Mouse (Mus musculus) erythroblast, embryonic 14.5 days (primary cell): ENCODE results near the gene Zfp963.

Experiments used
- GATA1 ChIP-seq: IDR thresholded peaks from 2 replicates; pipeline ENCODE4 v1.6.1; 2012; ENCODE audit warnings: low read length, inconsistent platforms, mixed read lengths
- TAL1 ChIP-seq: IDR thresholded peaks from 3 replicates; pipeline ENCODE4 v1.6.1; 2012; ENCODE audit warnings: low read length, inconsistent platforms, mixed read lengths

DNA sequence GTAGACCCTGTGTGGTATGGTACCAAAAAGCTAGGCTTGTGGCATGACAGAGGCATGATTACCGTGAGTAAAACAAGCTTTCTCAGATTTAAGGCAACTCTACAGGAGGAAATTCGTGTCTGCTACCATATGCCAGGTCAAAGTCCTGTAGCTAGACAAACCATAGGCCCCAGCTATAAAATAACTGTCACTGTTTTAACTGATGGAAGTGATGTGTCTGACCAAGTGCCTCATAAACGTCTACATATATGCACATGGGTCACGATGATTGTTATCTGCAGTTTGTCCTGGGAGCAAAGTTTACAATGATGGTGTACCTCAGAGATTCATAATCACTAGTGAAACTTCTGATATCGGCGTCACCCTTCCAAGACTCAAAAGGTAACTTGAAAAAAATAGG is 9.0 kb downstream of the Zfp963 start:
- TF ChIP-seq TAL1 (no peak), GATA1 (no peak)
